Comparison of ENCODE assay signal across 17 mouse cellular contexts in genomic region chr1:143878266-143878665, GRCm38 (mm10).
A peak's percentile ranks its signal among the peaks of the same experiment; 100 is the strongest.
DNase-seq lines count a peak whose midpoint lies in the region; ATAC-seq and TF ChIP-seq lines count a peak whose summit lies in the region.
"Had no signal": no experiment of that assay in that cellular context is flagged by ENCODE, and none has a peak within 500 bp of the region (broad histone marks: within the 10 kb centered on the region; RNA-seq: fewer than 3 reads in every experiment).

No protein-coding gene starts in this region.

- no peaks in the 10 kb centered on the region for H3K36me3 ChIP-seq in forebrain, embryonic 15.5 days
- H3K36me3 ChIP-seq in forebrain, embryonic 14.5 days (ENCODE audit: control insufficient read depth, insufficient read depth, low read length): no peaks in the 10 kb centered on the region
- H3K36me3 ChIP-seq in lung, embryonic 14.5 days (ENCODE audit: insufficient read depth): no peaks in the 10 kb centered on the region
- H3K36me3 ChIP-seq in hindbrain, embryonic 11.5 days (ENCODE audit: control insufficient read depth, insufficient read depth, low read length): no peaks in the 10 kb centered on the region
- H3K36me3 ChIP-seq: hindbrain, embryonic 13.5 days; midbrain, embryonic 12.5 days had no signal

- DNase-seq in forebrain, embryonic 14.5 days (ENCODE audit: low spot score): no peak
- peak; percentile 49 for DNase-seq in lung, embryonic 14.5 days
- no peak for DNase-seq in lung, postnatal 25 days (ENCODE audit: low spot score)
- DNase-seq in adrenal gland, postnatal 10 days: peak; percentile 73
- DNase-seq in testis, postnatal 10 days (ENCODE audit: low spot score): peak; percentile 54
- DNase-seq in spleen, postnatal 14 days (ENCODE audit: low spot score in 2 of 2): no peak
- no peak for DNase-seq in hindbrain, embryonic 11.5 days (ENCODE audit: low spot score)
- DNase-seq: embryo, embryonic 11 days; forebrain, postnatal 0 days; gastrocnemius, postnatal 25 days; kidney, adult 2 months; liver; right cerebral cortex, postnatal 25 days; thymus, postnatal 25 days had no signal

- no peak overlapping the region for H3K27ac ChIP-seq in forebrain, embryonic 15.5 days (replicated peaks)
- no peak overlapping the region for H3K27ac ChIP-seq in forebrain, embryonic 14.5 days (ENCODE audit: low read depth, low read length)
- H3K27ac ChIP-seq in lung, embryonic 14.5 days (ENCODE audit: low read depth): no peak overlapping the region
- H3K27ac ChIP-seq in hindbrain, embryonic 11.5 days (ENCODE audit: low read depth, low read length): no peak overlapping the region
- H3K27ac ChIP-seq: hindbrain, embryonic 13.5 days; midbrain, embryonic 12.5 days had no signal

- H3K4me2 ChIP-seq in forebrain, embryonic 15.5 days (replicated peaks): no peak overlapping the region
- no peak overlapping the region for H3K4me2 ChIP-seq in forebrain, embryonic 14.5 days (ENCODE audit: low read length)
- no peak overlapping the region for H3K4me2 ChIP-seq in lung, embryonic 14.5 days
- H3K4me2 ChIP-seq in hindbrain, embryonic 11.5 days (replicated peaks; ENCODE audit: low read depth, low read length): no peak overlapping the region
- H3K4me2 ChIP-seq: hindbrain, embryonic 13.5 days; midbrain, embryonic 12.5 days had no signal

- H3K4me3 ChIP-seq in forebrain, embryonic 15.5 days: no peak overlapping the region
- H3K4me3 ChIP-seq in forebrain, embryonic 14.5 days (ENCODE audit: low read depth, low read length): no peak overlapping the region
- H3K4me3 ChIP-seq in lung, embryonic 14.5 days (ENCODE audit: low read depth, low read length): no peak overlapping the region
- H3K4me3 ChIP-seq in hindbrain, embryonic 11.5 days (ENCODE audit: low read depth, low read length): no peak overlapping the region
- H3K4me3 ChIP-seq: hindbrain, embryonic 13.5 days; midbrain, embryonic 12.5 days had no signal

- no peaks in the 10 kb centered on the region for H3K4me1 ChIP-seq in forebrain, embryonic 15.5 days
- H3K4me1 ChIP-seq in forebrain, embryonic 14.5 days (ENCODE audit: control insufficient read depth, insufficient read depth, low read length): no peaks in the 10 kb centered on the region
- H3K4me1 ChIP-seq in lung, embryonic 14.5 days (ENCODE audit: insufficient read depth): no peaks in the 10 kb centered on the region; the same call in 1 of the 2 replicates
- H3K4me1 ChIP-seq in hindbrain, embryonic 11.5 days (replicated peaks; ENCODE audit: control insufficient read depth, insufficient read depth, low read length): no peaks in the 10 kb centered on the region
- H3K4me1 ChIP-seq: hindbrain, embryonic 13.5 days; midbrain, embryonic 12.5 days had no signal

- H3K9ac ChIP-seq in forebrain, embryonic 15.5 days (replicated peaks): no peak overlapping the region
- no peak overlapping the region for H3K9ac ChIP-seq in forebrain, embryonic 14.5 days (ENCODE audit: low read length)
- H3K9ac ChIP-seq in lung, embryonic 14.5 days: no peak overlapping the region
- H3K9ac ChIP-seq in hindbrain, embryonic 11.5 days (ENCODE audit: low read depth, low read length): no peak overlapping the region
- H3K9ac ChIP-seq: forebrain, postnatal 0 days; hindbrain, embryonic 13.5 days; midbrain, embryonic 12.5 days had no signal

- no peaks in the 10 kb centered on the region for H3K9me3 ChIP-seq in forebrain, embryonic 15.5 days
- H3K9me3 ChIP-seq in forebrain, embryonic 14.5 days (replicated peaks; ENCODE audit: control insufficient read depth, low read length): no peaks in the 10 kb centered on the region
- H3K9me3 ChIP-seq in lung, embryonic 14.5 days (ENCODE audit: low read depth, low read length): no peaks in the 10 kb centered on the region
- no peaks in the 10 kb centered on the region for H3K9me3 ChIP-seq in hindbrain, embryonic 11.5 days (ENCODE audit: control insufficient read depth, low read length)
- H3K9me3 ChIP-seq: hindbrain, embryonic 13.5 days; midbrain, embryonic 12.5 days had no signal

- H3K27me3 ChIP-seq in forebrain, embryonic 15.5 days: no peaks in the 10 kb centered on the region
- H3K27me3 ChIP-seq in forebrain, embryonic 14.5 days (replicated peaks; ENCODE audit: control insufficient read depth, insufficient read depth, low read length): no peaks in the 10 kb centered on the region
- H3K27me3 ChIP-seq in lung, embryonic 14.5 days (ENCODE audit: insufficient read depth, low read length): no peaks in the 10 kb centered on the region
- no peaks in the 10 kb centered on the region for H3K27me3 ChIP-seq in hindbrain, embryonic 11.5 days (ENCODE audit: control insufficient read depth, insufficient read depth, low read length)
- H3K27me3 ChIP-seq: hindbrain, embryonic 13.5 days; midbrain, embryonic 12.5 days had no signal

- ATAC-seq in forebrain, embryonic 15.5 days (replicated peaks): 0 out of 2 replicates have a peak, but pooled peaks have one; percentile 16
- ATAC-seq in forebrain, embryonic 14.5 days: no peak
- ATAC-seq in lung, embryonic 14.5 days (ENCODE audit: insufficient read depth): peak; percentile 29; the same call in 1 of the 2 replicates
- no peak for ATAC-seq in hindbrain, embryonic 11.5 days (ENCODE audit: low FRiP score)
- ATAC-seq: forebrain, postnatal 0 days had no signal

- 39% methylated on average over 2 of the region's 2 CpGs for WGBS in forebrain, embryonic 15.5 days
- whole genome bisulfite sequencing in forebrain, embryonic 14.5 days: 53% methylated on average over 2 of the region's 2 CpGs
- WGBS in lung, embryonic 14.5 days: 25% methylated on average over 2 of the region's 2 CpGs
- WGBS in hindbrain, embryonic 11.5 days: 81% methylated on average over 2 of the region's 2 CpGs

- TF ChIP-seq CTCF in lung, embryonic 14.5 days (IDR thresholded peaks at IDR 0.05; ENCODE audit: low read depth): no peak

Comparison
In these comparisons a context has a peak if more than half of its experiments do, and no peak if none do; other contexts are left out.
1. ATAC-seq: peak in forebrain, embryonic 15.5 days (single experiment) and lung, embryonic 14.5 days (single experiment); none in forebrain, embryonic 14.5 days (single experiment) and hindbrain, embryonic 11.5 days (single experiment).
2. DNase-seq: peak in lung, embryonic 14.5 days (single experiment), adrenal gland, postnatal 10 days (single experiment) and testis, postnatal 10 days (single experiment); none in forebrain, embryonic 14.5 days (single experiment), lung, postnatal 25 days (single experiment), spleen, postnatal 14 days (0 of 2) and hindbrain, embryonic 11.5 days (single experiment).